In the genomic region with DNA sequence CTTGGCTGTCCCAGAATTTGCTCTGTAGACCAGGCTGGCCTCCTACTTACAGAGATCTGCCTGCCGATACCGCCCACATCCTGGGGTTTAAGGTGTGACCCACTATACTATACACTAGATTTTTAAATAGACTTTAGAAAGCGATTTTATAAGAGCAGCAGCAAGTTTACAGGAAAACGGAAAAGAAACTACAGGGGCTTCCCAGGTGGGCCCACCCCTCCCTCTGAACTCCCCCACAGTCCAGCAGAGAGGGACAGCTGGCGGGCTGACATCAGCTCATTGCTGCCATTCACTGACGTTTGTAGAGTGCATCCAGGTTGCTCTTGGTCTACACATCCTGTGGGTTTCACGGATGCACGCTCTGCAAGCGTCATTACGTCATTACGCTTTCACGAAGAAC, we compare ENCODE assay signal across 22 mouse cellular contexts. TPM values are rescaled to one million over a fixed set of nuclear protein-coding genes. Genes with fewer than 3 reads are reported as not detected.
DNase-seq lines count a peak whose midpoint lies in the region; TF ChIP-seq lines count a peak whose summit lies in the region.
"Had no signal": no experiment of that assay in that cellular context is flagged by ENCODE, and none has a peak within 500 bp of the region (broad histone marks: within the 10 kb centered on the region; RNA-seq: fewer than 3 reads in every experiment).

No protein-coding gene starts in this region.

- peaks cover 2% of the 10 kb centered on the region for H3K4me1 ChIP-seq in testis, adult 2 months (ENCODE audit: control insufficient read depth, insufficient read depth, low read length)
- H3K4me1 ChIP-seq: embryonic facial prominence, embryonic 15.5 days; heart, embryonic 15.5 days had no signal

- H3K36me3 ChIP-seq in testis, adult 2 months (ENCODE audit: control insufficient read depth, insufficient read depth, low read length) = no peaks in the 10 kb centered on the region
- H3K36me3 ChIP-seq in splenic B cell, adult 2 months (ENCODE audit: control insufficient read depth, insufficient read depth, low read length, poor library complexity, severe bottlenecking) = no peaks in the 10 kb centered on the region
- H3K36me3 ChIP-seq: embryonic facial prominence, embryonic 15.5 days; forebrain, embryonic 12.5 days; heart, embryonic 10.5 days; heart, embryonic 15.5 days; neural tube, embryonic 13.5 days had no signal

- no peak overlapping the region for H3K27ac ChIP-seq in testis, adult 2 months (ENCODE audit: control insufficient read depth, insufficient read depth, low read depth, low read length)
- H3K27ac ChIP-seq: embryonic facial prominence, embryonic 15.5 days; forebrain, embryonic 12.5 days; heart, embryonic 10.5 days; heart, embryonic 15.5 days; hindbrain, postnatal 0 days; kidney, postnatal 0 days; liver, embryonic 14.5 days; neural tube, embryonic 13.5 days; stomach, postnatal 0 days had no signal

- DNase-seq in testis, postnatal 14 days (ENCODE audit: low spot score) = no peak
- peak; percentile 24 for DNase-seq in T-cell, adult 2 months (ENCODE audit: low spot score)
- peak; percentile 9 for DNase-seq in naive thymus-derived CD4-positive, alpha-beta T cell, adult 2 months (ENCODE audit: low read depth)
- DNase-seq in splenic B cell, adult 2 months (ENCODE audit: low read depth, low spot score) = peak; percentile 86
- DNase-seq in right cerebral cortex, postnatal 10 days (ENCODE audit: low spot score in 2 of 2) = no peak
- no peak for DNase-seq in thymus, postnatal 25 days
- DNase-seq: gastrocnemius, postnatal 25 days; heart, adult 11 months; lung, embryonic 14.5 days; retina, postnatal 1 day; right cerebral cortex, postnatal 25 days had no signal

- TF ChIP-seq CTCF in testis, adult 2 months (IDR thresholded peaks at IDR 0.05; ENCODE audit: control insufficient read depth, insufficient read depth, insufficient replicate concordance, low read depth, low read length) = no peak

- no peak for TF ChIP-seq POLR2A in testis, adult 2 months (IDR thresholded peaks at IDR 0.05; ENCODE audit: control insufficient read depth, low read depth, low read length)

- H3K27me3 ChIP-seq in testis, adult 2 months (ENCODE audit: control insufficient read depth, insufficient read depth, low read length) = no peaks in the 10 kb centered on the region
- no peaks in the 10 kb centered on the region for H3K27me3 ChIP-seq in splenic B cell, adult 2 months (ENCODE audit: control insufficient read depth, insufficient read depth, low read length, poor library complexity, severe bottlenecking)
- H3K27me3 ChIP-seq: embryonic facial prominence, embryonic 15.5 days; forebrain, embryonic 12.5 days; heart, embryonic 15.5 days; neural tube, embryonic 13.5 days; Patski had no signal

- peak overlapping the region; percentile 11; the same call in 1 of the 2 replicates for H3K4me3 ChIP-seq in testis, adult 2 months (ENCODE audit: control insufficient read depth, low read depth, low read length)
- H3K4me3 ChIP-seq: embryonic facial prominence, embryonic 15.5 days; forebrain, embryonic 12.5 days; heart, embryonic 10.5 days; heart, embryonic 15.5 days; neural tube, embryonic 13.5 days had no signal

RNA-seq across cellular contexts. Expression of a gene that starts 51.2 kb away (rescaled TPM):
- polyA plus RNA-seq in testis, adult 2 months (2012; rRNA removed) = 36.0 and 43.7 TPM in 2 replicates

Comparison
In these comparisons a context has a peak if more than half of its experiments do, and no peak if none do; other contexts are left out.
1. DNase-seq: peak in T-cell, adult 2 months (single experiment), naive thymus-derived CD4-positive, alpha-beta T cell, adult 2 months (single experiment) and splenic B cell, adult 2 months (single experiment); none in testis, postnatal 14 days (single experiment), right cerebral cortex, postnatal 10 days (0 of 2) and thymus, postnatal 25 days (single experiment).